Mouse (Mus musculus) embryonic facial prominence, embryonic 10.5 days (tissue): ENCODE results near the gene Hacd3. TPM values are rescaled to one million over a fixed set of nuclear protein-coding genes. Genes with fewer than 3 reads are reported as not detected.

Source experiments
- DNase-seq: peaks from one replicate; pipeline ENCODE4 v3.0.0-alpha.2; 2017; ENCODE audit warnings: low spot score
- H3K27ac ChIP-seq: fragments of 300-500 bp; sonication (generic); replicated peaks from 2 replicates; pipeline ENCODE4 v1.5.1; 2016; ENCODE audit warnings: mild to moderate bottlenecking
- H3K27me3 ChIP-seq: fragments of 300-500 bp; sonication (generic); replicated peaks from 2 replicates; pipeline ENCODE4 v1.6.1; 2016; ENCODE audit warnings: low read depth, mild to moderate bottlenecking; ENCODE audit not compliant: poor library complexity, severe bottlenecking
- H3K36me3 ChIP-seq: fragments of 300-500 bp; sonication (generic); replicated peaks from 2 replicates; pipeline ENCODE4 v1.6.1; 2016; ENCODE audit warnings: mild to moderate bottlenecking, moderate library complexity
- H3K4me1 ChIP-seq: fragments of 300-500 bp; sonication (generic); 2 replicates; pipeline ENCODE4 v1.6.1; 2016
- H3K4me3 ChIP-seq: fragments of 300-500 bp; sonication (generic); 2 replicates; pipeline ENCODE4 v1.5.1; 2016; ENCODE audit warnings: mild to moderate bottlenecking, moderate library complexity
- H3K9me3 ChIP-seq: fragments of 300-500 bp; sonication (generic); 2 replicates; pipeline ENCODE4 v1.6.1; 2016; ENCODE audit warnings: mild to moderate bottlenecking
- WGBS: fragments of 180-500 bp; shearing (Covaris S2); methylation state at CpG from one replicate; pipeline ENCODE4 v1.1.7; 2016; 5-methylcytosine and 5-hydroxymethylcytosine counted together
- polyA plus RNA-seq: library from polyadenylated mRNA; unstranded; fragments of >200 nt; fragmentation: Nextera tagmentation; extraction: Ambion mirVana; gene quantifications from 2 replicates; pipeline ENCODE4 v1.2.1, GENCODE M21; 2016

The Hacd3 gene
- polyA plus RNA-seq, 1 experiment from 2014 or later: 104 TPM

DNA sequence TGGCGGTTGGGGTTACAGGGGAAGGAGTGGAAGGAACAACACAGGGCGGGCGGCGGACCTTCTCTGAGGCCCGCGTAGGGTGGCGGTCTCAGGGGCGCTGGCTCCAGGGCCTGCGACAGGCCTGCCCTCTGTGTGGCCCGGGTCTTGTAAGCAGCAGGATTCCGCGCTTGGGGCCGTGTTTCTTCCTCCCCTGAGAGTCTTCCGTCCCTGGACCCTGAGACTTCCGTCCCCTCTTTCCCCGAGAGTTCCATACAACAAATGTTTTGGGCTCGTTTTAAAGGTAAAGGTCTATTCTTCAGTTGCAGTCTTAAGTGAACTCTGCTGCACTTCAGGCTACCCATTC, 60.5 kb downstream of the Hacd3 start:
- under 1% methylated on average over 17 of the region's 17 CpGs for WGBS
- Histone ChIP-seq H3K27ac (peak overlapping the region; percentile 97), H3K4me3 (peak overlapping the region; percentile 88), H3K9me3 (no peaks in the 10 kb centered on the region), H3K4me1 (peaks cover 23% of the 10 kb centered on the region), H3K27me3 (no peaks in the 10 kb centered on the region), H3K36me3 (peaks cover 44% of the 10 kb centered on the region)
- DNase-seq: no peak

DNA sequence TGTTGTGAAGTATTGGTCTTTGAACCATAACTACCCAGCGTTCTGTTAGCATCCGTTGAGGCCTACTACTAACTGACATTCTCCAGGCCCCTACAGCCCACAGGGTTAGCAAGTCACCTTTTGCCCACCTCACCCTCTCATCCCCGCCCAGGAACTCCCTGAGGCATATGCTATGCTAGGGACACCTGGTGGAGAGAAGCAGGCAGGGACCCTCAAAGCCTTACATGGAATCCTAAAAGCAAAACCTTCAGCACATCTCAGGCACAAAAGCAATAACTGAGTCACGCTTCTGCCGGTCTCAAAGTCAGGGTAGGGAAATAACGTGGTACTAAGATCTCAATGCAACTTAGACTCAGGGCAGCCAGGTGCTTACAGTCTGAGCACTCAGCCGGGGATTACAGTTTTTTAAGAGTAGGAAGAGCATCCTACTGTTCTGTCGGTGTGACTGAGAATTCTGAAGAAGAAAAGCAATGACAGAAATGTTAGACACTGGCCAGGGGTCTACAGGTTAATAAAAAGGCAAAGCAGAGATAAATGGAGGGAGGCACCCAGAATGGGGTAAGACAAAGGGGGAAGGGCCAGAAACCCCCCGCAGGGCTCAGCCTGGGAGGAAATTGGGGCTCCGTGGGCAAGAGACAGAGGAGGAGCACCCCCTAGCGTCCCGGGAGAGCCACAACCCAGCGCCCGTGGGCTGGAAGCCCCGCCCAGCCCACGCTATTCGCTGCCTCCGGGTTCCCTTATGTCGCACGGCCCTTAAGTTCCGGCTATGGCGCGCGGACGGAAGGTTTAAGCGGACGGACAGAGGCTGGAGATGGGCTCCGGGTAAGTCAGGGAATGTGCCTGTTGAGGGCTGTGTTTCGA, 61.1 kb downstream of the Hacd3 start, which contains the start of gene Ints14:
Gene Ints14, plus strand, starts transcription at position 789 of the 861 bp plus-strand sequence.
- Histone ChIP-seq H3K4me1 (peaks cover 23% of the 10 kb centered on the region), H3K36me3 (peaks cover 38% of the 10 kb centered on the region), H3K4me3 (peak within 1 kb of the TSS; percentile 88), H3K27ac (peak within 1 kb of the TSS; percentile 97), H3K27me3 (no peaks in the 10 kb centered on the region), H3K9me3 (no peaks in the 10 kb centered on the region)
- WGBS: 5% methylated on average over 29 of the region's 29 CpGs
- DNase-seq: peak; percentile 96

DNA sequence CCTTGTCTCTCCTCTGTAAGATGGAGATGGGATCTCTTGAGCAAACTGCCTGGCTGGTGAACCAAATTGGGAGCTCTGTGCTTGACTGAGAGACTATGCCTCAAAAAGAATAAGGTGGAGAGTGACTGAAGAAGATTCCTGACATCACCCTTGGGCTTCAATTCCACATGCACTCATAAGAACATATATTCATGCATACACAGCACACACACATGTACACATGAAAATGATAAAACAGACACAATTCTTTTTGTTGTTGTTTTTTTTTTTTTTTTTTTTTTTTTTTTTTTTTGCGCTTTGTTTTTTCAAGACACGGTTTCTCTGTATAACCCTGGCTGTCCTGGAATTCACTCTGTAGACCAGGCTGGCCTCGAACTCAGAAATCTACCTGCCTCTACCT, 64.2 kb downstream of the Hacd3 start:
- no peak for DNase-seq
- peaks cover 28% of the 10 kb centered on the region for H3K4me1 ChIP-seq
- WGBS: 89% methylated on average over 3 of the region's 3 CpGs
- no peak overlapping the region for H3K27ac ChIP-seq
- H3K9me3 ChIP-seq: no peaks in the 10 kb centered on the region
- peaks cover 7% of the 10 kb centered on the region for H3K36me3 ChIP-seq
- peaks cover 21% of the 10 kb centered on the region for H3K27me3 ChIP-seq
- H3K4me3 ChIP-seq: no peak overlapping the region

DNA sequence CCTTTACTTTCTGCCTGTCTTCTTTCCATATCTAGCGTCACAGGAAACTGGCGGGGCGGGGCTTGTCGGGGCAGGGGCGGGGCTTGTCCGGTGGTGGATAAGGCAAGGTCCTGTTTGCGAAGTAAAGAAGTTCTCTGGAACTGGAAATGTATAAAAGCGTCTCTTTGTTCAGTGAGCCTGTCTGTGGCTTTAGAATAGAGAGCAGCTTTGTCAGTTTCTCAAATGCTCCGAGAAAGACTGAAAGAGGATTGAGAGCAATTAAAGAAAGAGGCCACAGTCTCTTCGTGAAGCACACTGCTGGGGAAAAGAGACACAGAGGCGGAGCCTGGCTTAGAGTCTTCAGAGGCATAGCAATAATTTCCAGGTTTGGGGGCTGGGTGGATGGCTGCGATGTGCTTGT, 65.2 kb downstream of the Hacd3 start:
- Histone ChIP-seq H3K4me1 (peaks cover 25% of the 10 kb centered on the region), H3K27ac (peak overlapping the region; percentile 63; the same call in 1 of the 2 replicates), H3K27me3 (peaks cover 31% of the 10 kb centered on the region), H3K4me3 (peak overlapping the region; percentile 37), H3K36me3 (no peaks in the 10 kb centered on the region; the same call in 1 of the 2 replicates), H3K9me3 (no peaks in the 10 kb centered on the region)
- WGBS: 22% methylated on average over 12 of the region's 12 CpGs
- peak; percentile 49 for DNase-seq

DNA sequence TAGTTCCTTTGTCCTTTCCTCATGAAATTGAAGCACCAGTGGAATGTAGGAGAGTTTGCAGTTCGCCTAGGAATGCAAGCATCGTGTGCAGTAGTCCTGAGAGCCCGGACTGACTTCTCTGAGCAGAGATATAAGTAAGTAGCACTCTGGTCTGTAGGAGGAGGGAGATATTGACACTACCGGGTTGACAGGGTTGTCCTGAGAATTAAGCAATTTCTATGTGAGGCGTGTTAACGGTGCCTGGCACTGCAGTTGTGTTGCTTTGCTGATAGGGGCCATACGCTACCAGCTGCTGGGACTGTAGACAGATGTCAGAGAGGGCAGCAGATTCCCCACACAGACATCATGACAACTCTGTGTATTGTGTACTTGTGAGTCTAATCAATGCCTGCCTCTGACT, 68.3 kb downstream of the Hacd3 start:
- Histone ChIP-seq H3K4me3 (no peak overlapping the region), H3K9me3 (no peaks in the 10 kb centered on the region), H3K4me1 (peaks cover 13% of the 10 kb centered on the region), H3K27me3 (peaks cover 59% of the 10 kb centered on the region), H3K27ac (no peak overlapping the region), H3K36me3 (no peaks in the 10 kb centered on the region)
- WGBS: 81% methylated on average over 7 of the region's 7 CpGs
- no peak for DNase-seq

DNA sequence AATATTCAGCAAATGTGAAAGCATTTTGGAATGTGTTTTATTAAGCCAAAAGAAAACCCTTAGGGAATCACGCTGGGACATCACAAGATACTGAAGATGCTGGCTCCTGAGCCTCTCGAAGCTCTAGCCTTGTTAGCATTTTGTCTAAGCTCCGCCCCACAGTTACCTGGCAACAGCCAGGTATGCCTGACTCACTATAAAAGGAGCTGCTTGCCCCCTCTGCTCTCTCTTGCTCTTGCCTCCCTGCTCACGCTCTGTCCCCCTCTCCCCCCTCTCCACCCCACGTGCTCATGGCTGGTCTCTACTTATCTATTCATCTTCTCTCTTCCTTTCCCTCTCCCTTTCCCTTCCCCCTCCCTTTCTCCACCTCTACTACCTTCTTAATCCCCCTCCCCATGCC, 69.4 kb downstream of the Hacd3 start:
- 13% methylated on average over 5 of the region's 5 CpGs for WGBS
- H3K27me3 ChIP-seq: peaks cover 69% of the 10 kb centered on the region
- DNase-seq: no peak

DNA sequence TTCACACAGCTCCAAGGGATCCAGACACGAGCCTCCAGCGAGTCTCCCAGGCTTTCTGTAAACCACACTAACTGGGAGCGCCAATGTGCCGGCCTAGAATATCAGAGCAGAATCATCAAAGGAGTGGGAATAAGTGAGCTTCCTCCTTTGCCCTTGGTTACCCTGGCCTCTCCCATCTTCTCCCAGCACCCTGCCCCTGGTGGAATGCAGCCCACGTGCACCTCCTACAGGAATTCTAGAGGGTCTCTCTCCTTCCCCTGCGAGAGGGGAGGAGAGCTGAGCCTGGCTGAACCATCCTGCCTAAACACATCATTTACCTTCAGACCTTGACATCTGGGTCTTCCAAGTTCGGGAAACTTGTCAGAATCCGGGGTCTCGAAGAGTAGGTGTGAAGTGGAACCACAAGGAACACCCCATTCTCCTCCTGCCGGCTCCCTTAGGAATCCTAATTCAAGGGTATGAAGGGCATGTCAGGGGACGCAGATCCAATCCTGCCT, 70.3 kb downstream of the Hacd3 start, which contains the start of gene Slc24a1:
Gene Slc24a1, minus strand, starts transcription at position 447 of the 497 bp plus-strand sequence.
- Histone ChIP-seq H3K27ac (no peak within 1 kb of the TSS), H3K36me3 (no peaks in the 10 kb centered on the region), H3K4me1 (peaks cover 12% of the 10 kb centered on the region), H3K9me3 (no peaks in the 10 kb centered on the region), H3K4me3 (no peak within 1 kb of the TSS), H3K27me3 (peaks cover 69% of the 10 kb centered on the region)
- DNase-seq: no peak
- WGBS: 37% methylated on average over 11 of the region's 11 CpGs

More for the DNA sequence above, 69.4 kb downstream of the Hacd3 start:
- H3K9me3 ChIP-seq: no peaks in the 10 kb centered on the region
- no peak overlapping the region for H3K4me3 ChIP-seq
- H3K4me1 ChIP-seq: peaks cover 13% of the 10 kb centered on the region
- H3K36me3 ChIP-seq: no peaks in the 10 kb centered on the region
- no peak overlapping the region for H3K27ac ChIP-seq

DNA sequence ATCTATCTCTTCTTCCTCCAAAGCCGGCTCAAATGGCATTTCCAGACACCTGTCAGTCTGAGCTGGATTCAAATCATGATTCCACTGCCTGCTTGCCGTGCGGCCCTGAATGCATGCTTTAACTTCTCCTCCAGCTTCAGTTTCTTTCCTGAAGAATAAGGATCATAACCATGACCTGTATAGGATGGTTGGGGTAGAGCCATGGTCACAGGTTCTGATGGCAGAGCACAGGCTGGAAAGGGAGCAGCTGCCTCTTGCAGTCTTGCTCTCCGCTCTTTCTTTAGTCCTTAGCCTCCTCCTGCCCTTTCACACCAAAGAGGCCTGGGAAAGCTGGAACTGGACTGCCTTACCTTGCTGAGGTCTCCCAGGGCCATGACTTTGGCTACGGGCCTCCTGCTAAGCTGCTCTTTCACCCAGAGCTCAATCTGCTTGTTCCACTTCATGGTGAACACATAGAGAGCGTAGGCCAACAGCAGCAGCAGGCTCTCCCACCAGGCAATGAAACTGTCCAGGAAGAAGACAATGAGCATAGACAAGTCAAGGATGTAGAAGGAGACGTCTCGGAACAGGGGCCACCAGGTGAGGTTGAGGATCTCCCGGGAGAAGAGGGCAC, 73.9 kb downstream of the Hacd3 start:
- H3K27ac ChIP-seq: no peak overlapping the region
- H3K27me3 ChIP-seq: peaks cover 82% of the 10 kb centered on the region
- no peak for DNase-seq
- WGBS: 88% methylated on average over 9 of the region's 9 CpGs
- H3K9me3 ChIP-seq: no peaks in the 10 kb centered on the region
- H3K36me3 ChIP-seq: no peaks in the 10 kb centered on the region
- H3K4me3 ChIP-seq: no peak overlapping the region
- peaks cover 14% of the 10 kb centered on the region; the same call in 1 of the 2 replicates for H3K4me1 ChIP-seq

DNA sequence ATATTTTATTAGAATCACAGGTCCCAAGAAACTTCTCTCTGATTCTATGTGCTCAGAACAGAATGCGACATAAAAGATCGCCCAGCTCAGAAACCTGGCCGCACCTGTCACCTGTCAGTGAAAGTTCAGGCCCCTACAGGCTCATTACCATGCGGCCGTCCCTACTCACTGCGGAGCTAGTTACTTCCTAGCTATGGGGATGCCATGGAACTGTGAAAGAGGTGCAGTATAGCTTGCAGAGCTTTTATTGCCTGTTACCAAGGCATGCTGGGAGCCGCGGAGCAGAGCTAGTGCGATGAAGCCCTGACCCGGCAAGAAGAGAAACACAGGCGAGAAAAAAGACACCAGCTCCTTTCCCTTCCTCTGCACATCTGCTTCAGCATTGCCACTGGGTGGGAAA, 77.5 kb downstream of the Hacd3 start:
- H3K4me3 ChIP-seq: no peak overlapping the region
- H3K4me1 ChIP-seq: peaks cover 8% of the 10 kb centered on the region; the same call in 1 of the 2 replicates
- H3K27ac ChIP-seq: no peak overlapping the region
- peaks cover 54% of the 10 kb centered on the region for H3K27me3 ChIP-seq
- 24% methylated on average over 11 of the region's 11 CpGs for WGBS
- no peaks in the 10 kb centered on the region for H3K9me3 ChIP-seq
- no peaks in the 10 kb centered on the region for H3K36me3 ChIP-seq
- no peak for DNase-seq

DNA sequence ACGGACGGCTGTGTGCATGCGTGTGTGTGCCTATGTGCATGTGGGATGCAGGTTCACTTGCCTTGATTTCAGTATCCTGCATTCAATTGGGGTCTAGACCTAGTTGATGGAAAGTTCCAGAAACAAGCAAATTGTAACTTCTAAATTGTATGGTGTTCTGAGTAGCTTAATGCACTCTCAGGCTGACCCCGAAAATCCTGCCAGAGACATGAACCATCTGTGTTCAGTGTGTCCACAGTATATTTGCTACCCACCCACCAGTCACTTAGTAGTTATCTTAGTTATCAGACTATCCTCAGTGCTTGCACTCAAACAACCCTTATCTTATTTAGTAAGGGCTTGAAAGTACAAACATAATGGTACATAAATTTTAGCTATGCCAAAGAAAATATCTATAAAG, 79.8 kb downstream of the Hacd3 start:
- H3K27ac ChIP-seq: no peak overlapping the region
- peaks cover 8% of the 10 kb centered on the region; the same call in 1 of the 2 replicates for H3K4me1 ChIP-seq
- no peaks in the 10 kb centered on the region for H3K36me3 ChIP-seq
- H3K9me3 ChIP-seq: no peaks in the 10 kb centered on the region
- no peak overlapping the region for H3K4me3 ChIP-seq
- no peak for DNase-seq
- H3K27me3 ChIP-seq: peaks cover 38% of the 10 kb centered on the region
- WGBS: 88% methylated on average over 4 of the region's 4 CpGs

DNA sequence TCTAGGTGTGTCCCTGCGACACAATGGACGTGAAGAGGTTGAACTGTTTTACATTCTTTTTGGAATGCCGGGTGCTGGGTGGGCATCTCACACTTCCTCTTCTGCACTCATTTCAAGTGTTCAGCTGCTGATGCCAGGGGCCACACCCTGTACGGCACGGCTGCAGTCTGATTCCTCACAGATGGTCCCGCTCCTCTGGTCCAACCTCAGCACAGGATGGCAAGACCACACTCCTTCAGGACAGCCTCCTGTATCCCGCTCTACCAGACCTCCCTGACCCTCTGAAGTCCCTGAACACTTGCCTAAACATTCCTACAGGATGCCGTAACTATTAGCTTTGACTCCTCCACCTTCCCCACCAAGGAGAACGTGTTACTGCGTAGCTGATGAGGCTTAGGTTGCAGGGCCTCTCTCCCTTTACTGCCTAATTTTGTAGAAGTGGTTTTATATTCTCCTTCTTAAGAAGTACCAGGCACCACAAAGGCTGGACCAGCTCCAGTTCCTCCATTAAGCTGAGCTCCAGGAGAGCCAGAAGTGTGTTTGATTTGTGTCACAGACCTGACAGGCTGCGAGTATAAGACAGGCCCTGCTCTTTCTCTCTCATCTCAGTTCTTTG, 80.7 kb downstream of the Hacd3 start:
- Histone ChIP-seq H3K9me3 (no peaks in the 10 kb centered on the region), H3K27ac (no peak overlapping the region), H3K36me3 (no peaks in the 10 kb centered on the region), H3K4me1 (0 out of 2 replicates have a peak, but pooled peaks cover 7% of the 10 kb centered on the region), H3K4me3 (no peak overlapping the region), H3K27me3 (peaks cover 42% of the 10 kb centered on the region)
- no peak for DNase-seq
- WGBS: 80% methylated on average over 11 of the region's 11 CpGs

DNA sequence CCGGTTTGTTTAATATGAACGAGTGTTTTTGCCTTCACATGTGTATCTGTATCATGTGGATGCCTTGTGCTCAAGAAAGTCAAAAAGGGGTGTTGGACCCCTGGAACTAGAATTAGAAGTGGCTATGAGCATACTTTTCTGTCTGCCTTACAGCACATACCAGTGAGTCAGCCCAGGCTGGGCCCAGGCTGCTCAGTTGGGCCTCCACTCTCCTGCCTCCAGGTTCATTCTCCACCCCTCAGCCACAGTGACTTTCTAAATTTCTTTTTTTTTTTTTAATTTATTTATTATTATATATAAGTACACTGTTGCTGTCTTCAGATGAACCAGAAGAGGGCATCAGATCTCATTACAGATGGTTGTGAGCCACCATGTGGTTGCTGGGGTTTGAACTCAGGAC, 81.7 kb downstream of the Hacd3 start:
- peaks cover 36% of the 10 kb centered on the region for H3K27me3 ChIP-seq
- no peaks in the 10 kb centered on the region for H3K9me3 ChIP-seq
- DNase-seq: no peak
- no peak overlapping the region for H3K27ac ChIP-seq
- no peak overlapping the region for H3K4me3 ChIP-seq
- H3K4me1 ChIP-seq: peaks cover 8% of the 10 kb centered on the region; the same call in 1 of the 2 replicates
- no peaks in the 10 kb centered on the region for H3K36me3 ChIP-seq
- 81% methylated on average over 2 of the region's 2 CpGs for WGBS
